Mouse (Mus musculus) kidney, postnatal 0 days (tissue): ENCODE measurements around the gene Pcolce. TPM values are rescaled to one million over a fixed set of nuclear protein-coding genes. Genes with fewer than 3 reads are reported as not detected.

Experiments used
- ATAC-seq: fragments of 200-750 bp; cut with Nextera tagmentation; replicated peaks from 2 replicates; pipeline ENCODE4 v1.8.0; 2017; ENCODE audit warnings: low read depth, moderate number of reproducible peaks, moderate TSS enrichment, moderate library complexity; ENCODE audit not compliant: low FRiP score
- DNase-seq: peaks from one replicate; pipeline ENCODE4 v3.0.0-alpha.2; 2016; ENCODE audit warnings: low spot score
- H3K27ac ChIP-seq: fragments of 300-500 bp; sonication (generic); 2 replicates; pipeline ENCODE4 v1.5.1; 2014; ENCODE audit warnings: mild to moderate bottlenecking
- H3K27me3 ChIP-seq: fragments of 300-500 bp; sonication (generic); 2 replicates; pipeline ENCODE4 v1.6.1; 2014; ENCODE audit warnings: low read length, mixed read lengths; ENCODE audit not compliant: insufficient read depth
- H3K36me3 ChIP-seq: fragments of 300-500 bp; sonication (generic); 2 replicates; pipeline ENCODE4 v1.6.1; 2014; ENCODE audit warnings: low read length, mixed read lengths; ENCODE audit not compliant: insufficient read depth
- H3K4me1 ChIP-seq: fragments of 300-500 bp; sonication (generic); replicated peaks from 2 replicates; pipeline ENCODE4 v1.6.1; 2014; ENCODE audit warnings: antibody characterized with exemption, low read length, mixed read lengths; ENCODE audit not compliant: insufficient read depth
- H3K4me2 ChIP-seq: fragments of 300-500 bp; sonication (generic); 2 replicates; pipeline ENCODE4 v1.6.1; 2014; ENCODE audit warnings: mild to moderate bottlenecking, low read length, moderate library complexity, mixed read lengths
- H3K4me3 ChIP-seq: fragments of 300-500 bp; sonication (generic); replicated peaks from 2 replicates; pipeline ENCODE4 v1.5.1; 2014; ENCODE audit warnings: low read depth, low read length
- H3K9ac ChIP-seq: fragments of 300-500 bp; sonication (generic); 2 replicates; pipeline ENCODE4 v1.6.1; 2014; ENCODE audit warnings: low read depth, low read length
- H3K9me3 ChIP-seq: fragments of 300-500 bp; sonication (generic); replicated peaks from 2 replicates; pipeline ENCODE4 v1.6.1; 2016; ENCODE audit warnings: low read length, inconsistent platforms, mixed read lengths
- CTCF ChIP-seq: IDR thresholded peaks from 2 replicates; pipeline ENCODE4 v1.5.1; 2016; ENCODE audit warnings: antibody characterized with exemption, low read depth, mild to moderate bottlenecking, moderate library complexity
- WGBS: fragments of 180-500 bp; shearing (Covaris S2); extraction: QIAGEN DNeasy Blood & Tissue Kit; methylation state at CpG from one replicate; pipeline ENCODE4 v1.1.7; 2014; 5-methylcytosine and 5-hydroxymethylcytosine counted together
- polyA plus RNA-seq: library from polyadenylated mRNA; unstranded; fragments of >200 nt; fragmentation: Nextera tagmentation; extraction: Ambion mirVana; gene quantifications from 2 replicates; pipeline ENCODE4 v1.2.1, GENCODE M21; 2015

The Pcolce gene
- polyA plus RNA-seq, 1 experiment from 2014 or later = 120 TPM

- DNase-seq (no peak), ATAC-seq (no peak)
- Histone ChIP-seq H3K4me3 (peak overlapping the region; percentile 74; the same call in 1 of the 2 replicates), H3K4me1 (peaks cover 23% of the 10 kb centered on the region; the same call in 1 of the 2 replicates), H3K4me2 (peak overlapping the region; percentile 64), H3K9me3 (no peaks in the 10 kb centered on the region), H3K27me3 (no peaks in the 10 kb centered on the region), H3K27ac (peak overlapping the region; percentile 96), H3K36me3 (peaks cover 27% of the 10 kb centered on the region; the same call in 1 of the 2 replicates), H3K9ac (peak overlapping the region; percentile 78; the same call in 1 of the 2 replicates)
- no peak for TF ChIP-seq CTCF
- WGBS = 53% methylated on average over 4 of the region's 4 CpGs
Observed at GRCm38 (mm10) chr5:137631591-137631990, 18.0 kb upstream of the Pcolce start.

- peak overlapping the region; percentile 64 for H3K4me2 ChIP-seq
- H3K9ac ChIP-seq = peak overlapping the region; percentile 78
- H3K9me3 ChIP-seq = no peaks in the 10 kb centered on the region
- ATAC-seq (no peak), DNase-seq (peak; percentile 61)
- 27% methylated on average over 9 of the region's 9 CpGs for WGBS
- peak overlapping the region; percentile 96 for H3K27ac ChIP-seq
- H3K36me3 ChIP-seq = peaks cover 22% of the 10 kb centered on the region; the same call in 1 of the 2 replicates
- H3K4me3 ChIP-seq = peak overlapping the region; percentile 74
- no peaks in the 10 kb centered on the region for H3K27me3 ChIP-seq
- no peak for TF ChIP-seq CTCF
- H3K4me1 ChIP-seq = peaks cover 23% of the 10 kb centered on the region; the same call in 1 of the 2 replicates
Observed at GRCm38 (mm10) chr5:137631171-137631570, 17.6 kb upstream of the Pcolce start.

GRCm38 (mm10) chr5:137630602-137631001 is 17.0 kb upstream of the Pcolce start:
- H3K4me3 ChIP-seq = peak overlapping the region; percentile 74
- H3K36me3 ChIP-seq = peaks cover 19% of the 10 kb centered on the region; the same call in 1 of the 2 replicates
- DNase-seq (peak; percentile 87), ATAC-seq (peak; percentile 7; the same call in 1 of the 2 replicates)
- peak overlapping the region; percentile 78 for H3K9ac ChIP-seq
- H3K27ac ChIP-seq = peak overlapping the region; percentile 96
- H3K9me3 ChIP-seq = no peaks in the 10 kb centered on the region
- peak overlapping the region; percentile 64 for H3K4me2 ChIP-seq
- H3K4me1 ChIP-seq = peaks cover 23% of the 10 kb centered on the region; the same call in 1 of the 2 replicates
- H3K27me3 ChIP-seq = no peaks in the 10 kb centered on the region
- TF ChIP-seq CTCF = peak; percentile 3; the same call in 1 of the 2 replicates
- 2% methylated on average over 3 of the region's 3 CpGs for WGBS

GRCm38 (mm10) chr5:137629906-137630545 is 16.4 kb upstream of the Pcolce start:
- TF ChIP-seq CTCF = no peak
- Histone ChIP-seq H3K9me3 (no peaks in the 10 kb centered on the region), H3K36me3 (peaks cover 13% of the 10 kb centered on the region; the same call in 1 of the 2 replicates), H3K4me2 (peak overlapping the region; percentile 64), H3K4me3 (peak overlapping the region; percentile 74), H3K9ac (peak overlapping the region; percentile 78), H3K27me3 (no peaks in the 10 kb centered on the region), H3K4me1 (peaks cover 23% of the 10 kb centered on the region; the same call in 1 of the 2 replicates), H3K27ac (peak overlapping the region; percentile 96)
- WGBS = 6% methylated on average over 6 of the region's 6 CpGs
- ATAC-seq (peak; percentile 26; the same call in 1 of the 2 replicates), DNase-seq (peak; percentile 66)

- ATAC-seq (peak; percentile 60), DNase-seq (peak; percentile 61)
- TF ChIP-seq CTCF = no peak; the same call in 1 of the 2 replicates
- H3K36me3 ChIP-seq = peaks cover 11% of the 10 kb centered on the region; the same call in 1 of the 2 replicates
- H3K4me3 ChIP-seq = peak overlapping the region; percentile 74
- under 1% methylated on average over 23 of the region's 23 CpGs for WGBS
- peak overlapping the region; percentile 96 for H3K27ac ChIP-seq
- no peaks in the 10 kb centered on the region for H3K27me3 ChIP-seq
- H3K9ac ChIP-seq = peak overlapping the region; percentile 78
- H3K4me2 ChIP-seq = peak overlapping the region; percentile 64
- no peaks in the 10 kb centered on the region for H3K9me3 ChIP-seq
- H3K4me1 ChIP-seq = peaks cover 23% of the 10 kb centered on the region; the same call in 1 of the 2 replicates
Observed at GRCm38 (mm10) chr5:137629306-137629721, 15.7 kb upstream of the Pcolce start.

- Histone ChIP-seq H3K4me2 (peak within 1 kb of the TSS; percentile 72), H3K9me3 (no peaks in the 10 kb centered on the region), H3K27ac (peak within 1 kb of the TSS; percentile 96), H3K27me3 (no peaks in the 10 kb centered on the region), H3K4me1 (peaks cover 23% of the 10 kb centered on the region; the same call in 1 of the 2 replicates), H3K36me3 (peaks cover 5% of the 10 kb centered on the region; the same call in 1 of the 2 replicates), H3K4me3 (peak within 1 kb of the TSS; percentile 74), H3K9ac (peak within 1 kb of the TSS; percentile 78)
- DNase-seq = peak; percentile 100
- peak; percentile 39 for TF ChIP-seq CTCF
- WGBS = under 1% methylated on average over 44 of the region's 46 CpGs
- peak; percentile 95 for ATAC-seq
Observed at GRCm38 (mm10) chr5:137628498-137629305, 15.1 kb upstream of the Pcolce start, which contains the start of the genes Fbxo24, Lrch4 and Gm20605. Gene Fbxo24, minus strand, starts transcription at chr5:137629002. Gene Lrch4, plus strand, starts transcription at chr5:137629121. Gene Gm20605, plus strand, starts transcription at chr5:137629175.
